ENCODE assay signal across 14 mouse cellular contexts in genomic region chr7:72528873-72529272, GRCm38 (mm10).
DNase-seq lines count a peak whose midpoint lies in the region; ATAC-seq and TF ChIP-seq lines count a peak whose summit lies in the region.
"Had no signal": no experiment of that assay in that cellular context is flagged by ENCODE, and none has a peak within 500 bp of the region (broad histone marks: within the 10 kb centered on the region; RNA-seq: fewer than 3 reads in every experiment).

No protein-coding gene starts in this region.

- 81% methylated on average over 3 of the region's 3 CpGs for WGBS in heart, adult 2 months
- WGBS in liver, adult 2 months, result 78% methylated on average over 3 of the region's 3 CpGs
- 85% methylated on average over 3 of the region's 3 CpGs for WGBS in liver, embryonic 11.5 days

- dilution Hi-C loops in CH12.LX (cut with MboI; ENCODE audit: extremely low pct_ligation_motif_present, extremely low pct_unique_long_range_greater_than_20kb, low sequenced_read_pairs), result no loop called here

- H3K27me3 ChIP-seq in heart, adult 2 months (ENCODE audit: control insufficient read depth, insufficient read depth, low read length), result no peaks in the 10 kb centered on the region
- no peaks in the 10 kb centered on the region; the same call in 1 of the 2 replicates for H3K27me3 ChIP-seq in liver, adult 2 months (ENCODE audit: control insufficient read depth, insufficient read depth, low read length)
- no peaks in the 10 kb centered on the region for H3K27me3 ChIP-seq in liver, embryonic 11.5 days (replicated peaks; ENCODE audit: control insufficient read depth, insufficient read depth, low read length)
- no peaks in the 10 kb centered on the region for H3K27me3 ChIP-seq in CH12.LX (replicated peaks)

- in situ Hi-C loops in CH12.LX (cut with MboI; ENCODE audit: low pct_ligation_motif_present, low pct_unique_long_range_greater_than_20kb, low sequenced_read_pairs), result no loop called here

- no peaks in the 10 kb centered on the region for H3K9me3 ChIP-seq in liver, embryonic 11.5 days (ENCODE audit: control insufficient read depth, low read length)
- no peaks in the 10 kb centered on the region for H3K9me3 ChIP-seq in CH12.LX (replicated peaks; ENCODE audit: low read length)

- peak; percentile 38 for TF ChIP-seq CTCF in heart, adult 2 months (IDR thresholded peaks at IDR 0.05)
- TF ChIP-seq CTCF in liver, adult 2 months (IDR thresholded peaks at IDR 0.05; ENCODE audit: low read depth, low read length), result peak; percentile 58
- peak in 1 of 2 experiments; percentile 25; a peak in 1 of 4 replicates for TF ChIP-seq CTCF in CH12.LX (conservative IDR thresholded peaks at IDR 0.05 in 1 of 2, IDR thresholded peaks at IDR 0.05 in 1 of 2; ENCODE audit: low read depth in 2 of 2, low read length in 2 of 2)

- no peak overlapping the region for H3K9ac ChIP-seq in heart, adult 2 months (ENCODE audit: low read depth, low read length)
- H3K9ac ChIP-seq in liver, adult 2 months (ENCODE audit: low read depth, low read length), result no peak overlapping the region
- no peak overlapping the region for H3K9ac ChIP-seq in liver, embryonic 11.5 days (ENCODE audit: low read depth, low read length)
- H3K9ac ChIP-seq in CH12.LX (ENCODE audit: insufficient read depth, low read depth), result no peak overlapping the region

- no peak for TF ChIP-seq EP300 in heart, adult 2 months (IDR thresholded peaks at IDR 0.05; ENCODE audit: insufficient read depth, low read depth, low read length)
- TF ChIP-seq EP300 in CH12.LX (IDR thresholded peaks at IDR 0.05; ENCODE audit: low read length), result no peak

- intact Hi-C loops in heart, adult 2 months (cut with DNase I), result no loop called here
- intact Hi-C loops in heart, postnatal 36 days (cut with DNase I), result no loop called here

- H3K27ac ChIP-seq in heart, adult 2 months, result no peak overlapping the region
- H3K27ac ChIP-seq in liver, adult 2 months (replicated peaks; ENCODE audit: insufficient read depth, low read depth, low read length), result no peak overlapping the region
- no peak overlapping the region for H3K27ac ChIP-seq in liver, embryonic 11.5 days (ENCODE audit: low read depth, low read length)
- no peak overlapping the region for H3K27ac ChIP-seq in CH12.LX (ENCODE audit: insufficient read depth, low read depth)
- H3K27ac ChIP-seq: macrophage had no signal

- DNase-seq in heart, adult 2 months, result no peak
- no peak for DNase-seq in heart, postnatal 36 days
- DNase-seq in liver, adult 2 months (ENCODE audit: extremely low read depth, low read depth, low spot score), result peak; percentile 33
- DNase-seq in liver, embryonic 11.5 days (ENCODE audit: low spot score), result no peak
- DNase-seq in CH12.LX (ENCODE audit: extremely low read depth), result no peak
- DNase-seq in R1 (ENCODE audit: low read depth, low spot score), result peak; percentile 13
- DNase-seq in spleen, postnatal 4 days (ENCODE audit: low spot score in 2 of 2), result no peak
- DNase-seq: adrenal gland, postnatal 36 days; heart, adult 18-20 months; heart, postnatal 4 days; thymus, postnatal 25 days had no signal

- no peak for ATAC-seq in liver, embryonic 11.5 days (replicated peaks; ENCODE audit: low FRiP score)
- ATAC-seq: inflammation-experienced regulatory T-cells, adult 6 months had no signal

- H3K4me3 ChIP-seq in heart, adult 2 months, result no peak overlapping the region
- H3K4me3 ChIP-seq in liver, adult 2 months (ENCODE audit: insufficient read depth, low read depth, low read length), result no peak overlapping the region
- no peak overlapping the region for H3K4me3 ChIP-seq in liver, embryonic 11.5 days (ENCODE audit: low read depth, low read length)
- H3K4me3 ChIP-seq in CH12.LX (replicated peaks in 1 of 3; ENCODE audit: low read depth in 2 of 3, low read length in 2 of 3, poor library complexity in 1 of 3), result no peak overlapping the region
- H3K4me3 ChIP-seq: erythroblast, embryonic 14.5 days had no signal

- no peaks in the 10 kb centered on the region for H3K4me1 ChIP-seq in heart, adult 2 months (ENCODE audit: control insufficient read depth, insufficient read depth, low read length)
- no peaks in the 10 kb centered on the region for H3K4me1 ChIP-seq in liver, adult 2 months (ENCODE audit: control insufficient read depth, insufficient read depth, low read length)
- H3K4me1 ChIP-seq in liver, embryonic 11.5 days (replicated peaks; ENCODE audit: control insufficient read depth, insufficient read depth, low read length), result no peaks in the 10 kb centered on the region
- no peaks in the 10 kb centered on the region for H3K4me1 ChIP-seq in CH12.LX (ENCODE audit: control insufficient read depth in 1 of 2, insufficient read depth in 2 of 2)

- no peak for TF ChIP-seq POLR2A in heart, adult 2 months (IDR thresholded peaks at IDR 0.05; ENCODE audit: insufficient read depth, low read depth, low read length)
- TF ChIP-seq POLR2A in liver, adult 2 months (IDR thresholded peaks at IDR 0.05; ENCODE audit: extremely low read depth, insufficient read depth, low read length), result no peak
- TF ChIP-seq POLR2A in CH12.LX (IDR thresholded peaks at IDR 0.05; ENCODE audit: low read depth, low read length), result no peak

- H3K79me2 ChIP-seq in heart, adult 2 months (replicated peaks; ENCODE audit: control insufficient read depth, insufficient read depth, low read length), result no peaks in the 10 kb centered on the region
- H3K79me2 ChIP-seq in liver, adult 2 months (ENCODE audit: control insufficient read depth, insufficient read depth, low read length), result no peaks in the 10 kb centered on the region
- H3K79me2 ChIP-seq in CH12.LX (replicated peaks; ENCODE audit: control insufficient read depth, extremely low read depth, insufficient read depth, poor library complexity, severe bottlenecking), result no peaks in the 10 kb centered on the region

- H3K4me2 ChIP-seq in liver, embryonic 11.5 days, result no peak overlapping the region
- H3K4me2 ChIP-seq in CH12.LX (ENCODE audit: insufficient read depth, low read depth, poor library complexity, severe bottlenecking), result no peak overlapping the region

- peak; percentile 29 for TF ChIP-seq RAD21 in CH12.LX (IDR thresholded peaks at IDR 0.05; ENCODE audit: low read depth, low read length)

- H3K36me3 ChIP-seq in heart, adult 2 months (ENCODE audit: control insufficient read depth, insufficient read depth, low read length), result no peaks in the 10 kb centered on the region
- H3K36me3 ChIP-seq in liver, adult 2 months (ENCODE audit: control insufficient read depth, insufficient read depth, low read length), result no peaks in the 10 kb centered on the region
- H3K36me3 ChIP-seq in liver, embryonic 11.5 days (ENCODE audit: control insufficient read depth, insufficient read depth, low read length), result no peaks in the 10 kb centered on the region
- no peaks in the 10 kb centered on the region for H3K36me3 ChIP-seq in CH12.LX (replicated peaks in 1 of 2; ENCODE audit: control insufficient read depth in 1 of 2, insufficient read depth in 1 of 2, low read length in 1 of 2)

TF ChIP-seq in CH12.LX, 34 proteins besides CTCF, POLR2A, EP300 and RAD21:
- TF ChIP-seq MEF2A (IDR thresholded peaks at IDR 0.05; ENCODE audit: borderline replicate concordance, low read depth, low read length) (no peak), SMC3 (IDR thresholded peaks at IDR 0.05; ENCODE audit: low read depth, low read length) (peak; percentile 36)

Comparison
In these comparisons a context has a peak if more than half of its experiments do, and no peak if none do; other contexts are left out.
1. DNase-seq: peak in liver, adult 2 months (single experiment) and R1 (single experiment); none in heart, adult 2 months (0 of 2), heart, postnatal 36 days (0 of 2), liver, embryonic 11.5 days (single experiment), CH12.LX (single experiment) and spleen, postnatal 4 days (0 of 2).